Mouse (Mus musculus): ENCODE data around the gene Polr3g. TPM values are rescaled to one million over a fixed set of nuclear protein-coding genes. Genes with fewer than 3 reads are reported as not detected.

The Polr3g gene
- total RNA-seq, 2 experiments from 2014 or later: 2.9 to 5.3 TPM

DNA sequence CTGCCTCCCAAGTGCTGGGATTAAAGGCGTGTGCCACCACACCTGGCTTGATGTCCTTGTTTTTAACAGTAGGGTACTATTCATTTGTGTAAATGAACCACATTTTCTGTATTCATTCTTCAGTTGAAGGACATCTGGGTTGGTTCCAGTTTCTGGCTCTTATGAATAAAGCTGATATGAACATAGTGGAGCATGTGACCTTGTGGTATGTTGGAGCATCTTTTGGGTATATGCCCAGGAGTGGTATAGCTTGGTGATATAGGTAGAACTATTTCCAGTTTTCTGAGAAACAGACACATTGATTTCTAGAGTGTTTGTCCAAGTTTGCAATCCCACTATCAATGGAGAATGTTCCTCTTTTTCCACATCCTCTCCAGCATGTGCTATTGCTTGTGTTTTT lies 3.1 kb upstream of the Polr3g start:
- no peak for TF ChIP-seq CTCF (IDR thresholded peaks at IDR 0.05)
- Histone ChIP-seq H3K27ac (no peak overlapping the region), H3K4me3 (no peak overlapping the region)
- DNase-seq (ENCODE audit: extremely low spot score in 1 of 2, low spot score in 2 of 2): no peak
- intact Hi-C loops (cut with DNase I): loop anchor here (5.0 kb wide), 1 partner anchor 48 kb away; no protein-coding TSS in a partner anchor

DNA sequence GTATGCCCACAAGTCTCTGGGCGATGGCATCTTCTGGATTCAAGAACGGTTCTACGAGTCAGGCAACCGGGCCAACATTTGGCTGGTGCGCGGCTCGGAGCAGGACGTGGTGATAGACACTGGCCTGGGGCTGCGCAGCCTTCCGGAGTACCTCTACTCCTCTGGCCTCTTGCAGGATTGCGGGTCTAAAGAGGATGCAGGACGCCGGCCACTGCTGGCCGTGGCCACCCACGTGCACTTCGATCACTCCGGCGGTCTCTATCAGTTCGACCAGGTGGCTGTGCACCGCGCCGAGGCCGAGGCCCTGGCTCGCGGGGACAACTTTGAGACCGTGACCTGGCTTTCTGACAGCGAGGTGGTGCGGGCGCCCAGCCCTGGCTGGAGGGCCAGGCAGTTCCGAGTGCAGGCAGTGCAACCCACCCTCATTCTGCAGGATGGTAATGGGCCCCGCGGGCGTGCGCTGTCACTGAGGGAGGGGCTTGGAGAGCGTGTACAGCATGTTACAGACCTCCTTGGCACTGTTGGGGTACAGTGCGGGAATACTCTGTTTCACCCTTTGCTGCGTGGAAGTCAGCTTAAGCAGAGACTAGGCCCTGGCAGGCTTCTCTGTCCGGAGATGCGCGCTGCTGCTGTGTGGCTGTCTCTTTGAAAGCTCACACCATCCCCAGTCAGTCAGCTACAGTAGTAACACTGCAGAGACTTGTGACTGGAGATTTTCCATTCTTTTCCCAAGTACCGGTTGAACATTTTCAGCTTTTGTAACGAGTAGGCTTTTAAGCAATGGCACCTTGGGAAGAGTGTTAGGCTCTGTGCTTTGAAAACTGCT lies 946 bp upstream of the Polr3g start:
- no peak for TF ChIP-seq CTCF (IDR thresholded peaks at IDR 0.05)

DNA sequence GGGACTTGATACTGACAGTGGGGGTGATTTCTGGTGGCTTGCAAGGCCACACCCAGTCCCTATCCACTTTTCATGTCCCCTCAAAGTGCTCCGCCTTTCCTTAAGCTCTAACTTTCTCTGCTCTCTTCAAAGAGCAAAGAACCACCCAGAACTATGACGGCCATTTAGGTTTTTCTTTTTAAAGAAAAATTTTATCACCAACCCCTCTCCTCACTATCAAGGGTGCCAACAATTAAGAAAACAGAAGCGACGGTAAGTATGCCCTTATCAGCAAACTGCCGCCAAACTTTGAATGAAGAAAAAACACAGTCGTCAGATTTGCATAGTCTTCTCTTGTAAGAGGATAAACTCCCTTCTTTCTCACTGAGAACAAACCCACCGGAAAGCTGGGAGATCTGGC lies 547 bp downstream of the Polr3g start:
- peak overlapping the region; percentile 87 for H3K4me3 ChIP-seq
- TF ChIP-seq CTCF (IDR thresholded peaks at IDR 0.05): no peak
- intact Hi-C loops (cut with DNase I): loop anchor here (5.0 kb wide), 1 partner anchor 52 kb away; no protein-coding TSS in a partner anchor
- H3K27ac ChIP-seq: no peak overlapping the region; the same call in 1 of the 2 replicates
- DNase-seq (ENCODE audit: extremely low spot score in 1 of 2, low spot score in 2 of 2): no peak

More for the DNA sequence above, 946 bp upstream of the Polr3g start:
- Histone ChIP-seq H3K27ac (peak overlapping the region; percentile 98), H3K4me3 (peak overlapping the region; percentile 87)
- intact Hi-C loops (cut with DNase I): loop anchor here (5.0 kb wide), 1 partner anchor 51 kb away; no protein-coding TSS in a partner anchor
- DNase-seq (ENCODE audit: extremely low spot score in 1 of 2, low spot score in 2 of 2): peak in 1 of 2 experiments; percentile 46

DNA sequence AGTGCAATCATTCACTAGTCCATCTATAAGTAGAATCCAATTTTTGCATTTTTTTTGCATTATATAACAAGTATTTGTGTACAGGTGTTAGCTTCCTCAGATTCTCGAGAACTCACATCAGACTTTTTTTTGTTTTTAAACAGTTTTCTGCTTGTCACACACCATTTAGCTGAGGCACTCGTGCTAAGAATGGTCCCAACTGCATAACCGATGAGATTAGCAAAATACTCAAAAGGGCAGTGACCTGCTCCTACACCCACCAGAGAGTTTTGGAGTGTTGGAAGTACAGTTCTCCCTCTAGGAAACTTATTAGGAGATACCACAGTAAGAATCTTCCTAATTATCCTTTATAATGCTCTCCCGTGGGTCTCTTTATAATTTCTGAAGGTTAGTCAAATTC lies 1.0 kb downstream of the Polr3g start:
- Histone ChIP-seq H3K4me3 (peak overlapping the region; percentile 87), H3K27ac (no peak overlapping the region)
- intact Hi-C loops (cut with DNase I): loop anchor here (2.0 to 5.0 kb wide), 2 partner anchors 52 to 53 kb away; partner anchors contain the start of gene Lysmd3
- TF ChIP-seq CTCF (IDR thresholded peaks at IDR 0.05): no peak
- no peak for DNase-seq (ENCODE audit: extremely low spot score in 1 of 2, low spot score in 2 of 2)

DNA sequence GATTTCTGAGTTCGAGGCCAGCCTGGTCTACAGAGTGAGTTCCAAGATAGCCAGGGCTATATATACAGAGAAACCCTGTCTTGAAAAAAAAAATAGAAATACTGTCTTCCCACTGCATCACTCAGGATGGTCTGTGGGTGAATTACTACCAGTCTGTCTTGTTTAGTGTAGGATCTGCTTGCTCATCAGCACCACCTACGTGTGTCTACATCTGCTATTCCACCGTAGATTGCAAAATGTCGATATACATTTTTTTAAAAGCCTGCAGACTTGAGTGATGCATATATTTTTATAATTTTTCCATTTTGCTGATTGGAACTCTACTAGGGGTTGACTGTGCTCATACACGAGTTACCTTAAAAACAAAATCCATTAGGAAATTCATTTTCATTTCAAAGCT lies 4.5 kb downstream of the Polr3g start:
- no peak for DNase-seq (ENCODE audit: extremely low spot score in 1 of 2, low spot score in 2 of 2)
- H3K4me3 ChIP-seq: no peak overlapping the region
- no peak for TF ChIP-seq CTCF (IDR thresholded peaks at IDR 0.05)
- no peak overlapping the region for H3K27ac ChIP-seq
- intact Hi-C loops (cut with DNase I): no loop called here

DNA sequence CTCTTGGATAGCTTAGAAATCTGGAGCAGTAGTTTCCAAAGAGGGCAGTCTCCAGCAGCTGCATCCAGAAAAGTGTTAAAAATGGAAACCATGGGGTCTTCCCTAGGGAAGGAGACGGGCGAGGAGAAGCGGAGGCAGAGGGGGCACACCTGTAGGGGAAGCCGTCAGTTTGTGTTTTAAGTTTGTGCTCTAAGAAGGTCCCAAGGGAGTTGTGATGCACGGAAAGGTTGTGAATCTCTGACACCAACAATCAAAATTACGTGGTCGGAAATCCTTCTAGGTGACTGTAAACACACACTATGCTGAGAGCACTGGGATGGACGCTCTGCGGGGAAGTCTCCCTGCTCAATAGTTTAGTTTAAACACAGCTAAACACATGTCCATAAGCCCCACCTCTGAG lies 7.2 kb downstream of the Polr3g start:
- intact Hi-C loops (cut with DNase I): no loop called here
- TF ChIP-seq CTCF (IDR thresholded peaks at IDR 0.05): no peak

DNA sequence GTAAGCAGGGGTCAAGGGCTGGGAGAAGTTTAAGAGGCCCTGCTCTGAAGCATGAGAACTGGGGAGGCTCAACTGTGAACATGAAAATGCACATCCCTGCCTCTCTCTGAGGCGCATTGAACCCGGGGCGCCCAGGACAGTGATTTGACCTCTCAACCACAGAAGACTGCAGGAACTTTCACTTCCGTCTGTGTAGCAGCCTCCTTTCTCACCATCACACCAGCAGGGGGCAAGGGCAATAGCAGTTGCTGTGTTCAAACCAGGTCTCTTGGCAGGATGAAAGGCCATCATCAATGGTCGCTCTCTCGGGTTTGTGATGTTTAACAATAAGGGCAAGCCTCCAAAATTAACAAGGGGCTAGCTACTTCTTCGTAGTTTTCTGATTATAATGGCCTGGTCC lies 7.7 kb downstream of the Polr3g start:
- no peak overlapping the region for H3K4me3 ChIP-seq
- intact Hi-C loops (cut with DNase I): no loop called here
- DNase-seq (ENCODE audit: extremely low spot score in 1 of 2, low spot score in 2 of 2): no peak
- TF ChIP-seq CTCF (IDR thresholded peaks at IDR 0.05): no peak
- no peak overlapping the region for H3K27ac ChIP-seq

More for the DNA sequence above, 7.2 kb downstream of the Polr3g start:
- Histone ChIP-seq H3K27ac (no peak overlapping the region), H3K4me3 (no peak overlapping the region)
- no peak for DNase-seq (ENCODE audit: extremely low spot score in 1 of 2, low spot score in 2 of 2)

DNA sequence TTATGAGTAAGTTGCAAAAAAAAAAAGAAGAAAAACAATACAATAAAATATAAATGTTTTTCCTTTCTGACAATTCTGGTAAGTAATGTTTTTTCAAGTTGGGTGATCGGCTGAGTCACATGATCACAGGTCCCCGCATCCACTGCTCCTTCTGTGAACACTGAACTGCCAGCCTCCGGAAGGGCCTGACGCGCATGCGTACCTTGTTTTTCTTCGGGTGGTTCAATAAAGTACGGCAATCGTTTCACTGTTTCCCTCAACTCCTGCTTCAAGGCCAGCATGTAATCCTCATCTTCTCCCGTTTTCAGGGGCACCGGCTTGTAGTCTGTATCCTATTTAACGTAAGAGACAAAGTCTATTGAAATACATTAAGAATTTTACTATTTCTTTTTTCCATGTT lies 16.4 kb downstream of the Polr3g start:
- no peak for TF ChIP-seq CTCF (IDR thresholded peaks at IDR 0.05)
- intact Hi-C loops (cut with DNase I): no loop called here
- no peak overlapping the region for H3K27ac ChIP-seq
- no peak overlapping the region for H3K4me3 ChIP-seq
- DNase-seq (ENCODE audit: extremely low spot score in 1 of 2, low spot score in 2 of 2): no peak

DNA sequence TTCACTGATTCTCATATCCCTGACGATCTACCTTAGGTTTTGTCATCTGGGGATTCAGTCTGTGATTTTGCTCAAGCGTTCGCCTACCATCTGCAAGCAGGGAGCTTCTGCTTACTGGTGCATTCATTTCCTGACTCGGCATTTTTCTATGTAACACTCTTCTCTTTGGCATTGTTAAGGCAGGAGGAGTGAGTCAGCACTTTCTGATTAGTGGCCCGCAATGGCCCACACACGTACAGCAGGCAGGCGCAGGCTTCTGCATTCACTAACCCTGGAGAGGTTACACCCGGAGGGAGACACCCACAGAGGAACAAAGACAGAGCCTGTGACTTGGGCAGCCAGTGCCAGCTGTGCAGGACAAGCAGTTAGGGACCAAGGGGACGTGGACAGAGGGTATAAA lies 19.2 kb downstream of the Polr3g start:
- intact Hi-C loops (cut with DNase I): no loop called here

DNA sequence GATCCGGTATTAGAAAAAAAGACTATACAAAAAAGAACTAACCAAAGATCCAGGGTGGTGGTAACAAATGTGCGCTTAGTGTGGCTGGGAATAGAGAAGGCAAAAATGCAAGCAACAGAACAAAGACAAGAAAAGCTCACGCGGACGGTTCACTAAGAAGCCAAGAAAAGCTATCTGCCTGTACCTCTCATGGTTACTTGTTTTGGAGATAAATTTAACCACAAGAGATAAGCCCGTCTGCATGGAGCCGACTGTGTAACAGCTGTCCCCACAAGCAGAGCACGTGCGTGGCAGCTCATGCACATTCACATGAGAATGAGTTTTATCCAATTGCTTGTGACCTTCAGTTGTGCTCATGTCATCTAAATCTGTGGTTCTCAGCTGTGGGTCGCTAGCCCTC lies 20.3 kb downstream of the Polr3g start:
- no peak overlapping the region for H3K4me3 ChIP-seq
- no peak for TF ChIP-seq CTCF (IDR thresholded peaks at IDR 0.05)
- intact Hi-C loops (cut with DNase I): no loop called here
- no peak for DNase-seq (ENCODE audit: extremely low spot score in 1 of 2, low spot score in 2 of 2)
- no peak overlapping the region for H3K27ac ChIP-seq

More for the DNA sequence above, 19.2 kb downstream of the Polr3g start:
- no peak for TF ChIP-seq CTCF (IDR thresholded peaks at IDR 0.05)
- Histone ChIP-seq H3K4me3 (no peak overlapping the region), H3K27ac (no peak overlapping the region)
- DNase-seq (ENCODE audit: extremely low spot score in 1 of 2, low spot score in 2 of 2): peak in 1 of 2 experiments; percentile 12

DNA sequence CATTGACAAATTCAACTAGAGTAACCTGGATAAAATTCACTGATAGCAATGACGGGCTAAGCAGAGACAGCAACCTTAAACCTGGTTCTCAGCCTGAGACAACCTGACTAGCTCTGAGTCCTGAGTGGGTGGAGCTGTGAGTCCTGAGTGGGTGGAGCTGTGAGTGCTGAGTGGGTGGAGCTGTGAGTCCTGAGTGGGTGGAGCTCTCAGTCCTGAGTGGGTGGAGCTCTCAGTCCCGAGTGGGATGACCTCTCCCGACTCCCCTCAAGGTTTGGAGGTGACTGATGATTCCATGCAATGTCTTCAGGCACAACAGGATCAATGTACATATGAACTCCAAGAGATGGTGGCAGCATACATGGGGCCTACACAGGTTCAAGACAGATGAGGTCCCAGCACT lies 21.2 kb downstream of the Polr3g start:
- DNase-seq (ENCODE audit: extremely low spot score in 1 of 2, low spot score in 2 of 2): no peak
- Histone ChIP-seq H3K4me3 (no peak overlapping the region), H3K27ac (no peak overlapping the region)
- no peak for TF ChIP-seq CTCF (IDR thresholded peaks at IDR 0.05)
- intact Hi-C loops (cut with DNase I): no loop called here

DNA sequence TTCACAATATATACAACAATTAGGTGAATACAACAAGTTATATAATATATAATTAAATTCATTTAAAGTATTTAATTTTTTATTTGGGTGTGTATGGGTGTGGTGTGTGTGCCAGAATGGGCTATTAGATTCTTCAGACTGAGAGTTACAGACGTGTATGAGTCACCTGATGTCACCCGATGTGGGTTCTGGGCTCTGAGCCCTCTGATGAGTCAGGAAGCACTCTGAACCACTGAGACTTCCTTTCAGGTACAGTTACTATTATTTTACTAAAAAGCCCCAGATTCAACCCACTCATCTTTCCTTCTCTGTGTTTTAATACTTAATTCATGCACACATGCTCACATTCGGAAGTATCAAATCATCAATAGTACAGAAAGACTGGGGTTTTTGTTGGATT lies 25.9 kb downstream of the Polr3g start:
- no peak for DNase-seq (ENCODE audit: extremely low spot score in 1 of 2, low spot score in 2 of 2)
- Histone ChIP-seq H3K4me3 (no peak overlapping the region), H3K27ac (no peak overlapping the region)
- intact Hi-C loops (cut with DNase I): no loop called here
- TF ChIP-seq CTCF (IDR thresholded peaks at IDR 0.05): no peak

DNA sequence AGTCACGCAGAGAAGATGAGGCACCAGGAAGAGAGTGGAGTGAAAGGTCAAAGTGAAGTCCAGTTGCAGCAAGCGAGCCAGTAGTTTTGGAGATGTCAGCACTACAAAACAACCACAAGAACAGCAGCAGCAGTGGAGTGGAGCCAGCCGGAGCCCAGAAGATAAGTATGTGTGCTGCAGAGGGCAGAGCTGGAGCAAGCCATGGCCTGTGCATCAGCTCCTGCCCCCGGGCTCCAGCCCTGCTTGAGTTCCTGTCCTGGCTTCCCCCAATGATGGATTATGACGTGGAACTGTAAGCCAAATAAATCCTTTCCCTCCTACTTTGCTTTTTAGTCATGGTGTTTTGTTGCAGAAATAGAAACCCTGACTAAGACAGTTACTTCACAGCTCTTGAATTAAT lies 26.6 kb downstream of the Polr3g start:
- Histone ChIP-seq H3K27ac (no peak overlapping the region), H3K4me3 (no peak overlapping the region)
- no peak for DNase-seq (ENCODE audit: extremely low spot score in 1 of 2, low spot score in 2 of 2)
- intact Hi-C loops (cut with DNase I): no loop called here
- TF ChIP-seq CTCF (IDR thresholded peaks at IDR 0.05): no peak

Data from left cerebral cortex, adult 2 months (tissue).